Mouse (Mus musculus) forebrain, embryonic 10.5 days (tissue): ENCODE measurements at regions not wholly inside any gene's neighbourhood (a gene's known extent, or its start where the extent isn't known, plus 50 kb on each side); places are given as distances from the start of the nearest gene placed in this dataset.
A peak's percentile ranks its signal among the peaks of the same experiment; 100 is the strongest.

ENCODE experiments used
- DNase-seq: peaks from one replicate; pipeline ENCODE4 v3.0.0-alpha.2; 2017; ENCODE audit warnings: low spot score; ENCODE audit errors: extremely low spot score
- H3K27ac ChIP-seq: fragments of 300-500 bp; sonication (generic); 2 replicates; pipeline ENCODE4 v1.5.1; 2016; ENCODE audit warnings: mild to moderate bottlenecking
- H3K27me3 ChIP-seq: fragments of 300-500 bp; sonication (generic); 2 replicates; pipeline ENCODE4 v1.6.1; 2016; ENCODE audit warnings: mild to moderate bottlenecking; ENCODE audit not compliant: poor library complexity, severe bottlenecking
- H3K36me3 ChIP-seq: fragments of 300-500 bp; sonication (generic); replicated peaks from 2 replicates; pipeline ENCODE4 v1.6.1; 2016; ENCODE audit warnings: mild to moderate bottlenecking, moderate library complexity
- H3K4me1 ChIP-seq: fragments of 300-500 bp; sonication (generic); 2 replicates; pipeline ENCODE4 v1.6.1; 2016
- H3K4me3 ChIP-seq: fragments of 300-500 bp; sonication (generic); 2 replicates; pipeline ENCODE4 v1.5.1; 2016; ENCODE audit warnings: mild to moderate bottlenecking, moderate library complexity
- H3K9me3 ChIP-seq: fragments of 300-500 bp; sonication (generic); 2 replicates; pipeline ENCODE4 v1.6.1; 2016; ENCODE audit warnings: mild to moderate bottlenecking, moderate library complexity
- WGBS: fragments of 180-500 bp; shearing (Covaris S2); methylation state at CpG from one replicate; pipeline ENCODE4 v1.1.7; 2016; 5-methylcytosine and 5-hydroxymethylcytosine counted together

GRCm38 (mm10) chr1:167905424-167905823 is 216.4 kb downstream of the Lmx1a start:
- no peak overlapping the region for H3K4me3 ChIP-seq
- DNase-seq: no peak
- H3K9me3 ChIP-seq: no peaks in the 10 kb centered on the region
- no peaks in the 10 kb centered on the region for H3K4me1 ChIP-seq
- no peaks in the 10 kb centered on the region for H3K36me3 ChIP-seq
- H3K27ac ChIP-seq: no peak overlapping the region
- no peaks in the 10 kb centered on the region for H3K27me3 ChIP-seq
- WGBS: 80% methylated on average over 3 of the region's 3 CpGs

GRCm38 (mm10) chr1:167912074-167912473 is 223.0 kb downstream of the Lmx1a start:
- H3K4me3 ChIP-seq: no peak overlapping the region
- no peaks in the 10 kb centered on the region for H3K36me3 ChIP-seq
- 87% methylated on average over 3 of the region's 3 CpGs for WGBS
- DNase-seq: no peak
- H3K27ac ChIP-seq: no peak overlapping the region
- no peaks in the 10 kb centered on the region for H3K27me3 ChIP-seq
- H3K4me1 ChIP-seq: no peaks in the 10 kb centered on the region
- H3K9me3 ChIP-seq: no peaks in the 10 kb centered on the region

GRCm38 (mm10) chr1:167914982-167915561 is 226.0 kb downstream of the Lmx1a start:
- Histone ChIP-seq H3K4me1 (no peaks in the 10 kb centered on the region), H3K36me3 (no peaks in the 10 kb centered on the region), H3K27ac (no peak overlapping the region), H3K9me3 (no peaks in the 10 kb centered on the region), H3K4me3 (no peak overlapping the region), H3K27me3 (no peaks in the 10 kb centered on the region)
- peak; percentile 74 for DNase-seq
- WGBS: 46% methylated on average over 7 of the region's 7 CpGs

- no peak for DNase-seq
- Histone ChIP-seq H3K9me3 (no peaks in the 10 kb centered on the region), H3K27ac (no peak overlapping the region), H3K36me3 (no peaks in the 10 kb centered on the region), H3K4me3 (no peak overlapping the region), H3K27me3 (no peaks in the 10 kb centered on the region), H3K4me1 (no peaks in the 10 kb centered on the region)
- 59% methylated on average over 6 of the region's 6 CpGs for WGBS
These were observed 226.7 kb downstream of the Lmx1a start for GRCm38 (mm10) chr1:167915578-167916275.

GRCm38 (mm10) chr1:167922917-167923316 is 233.9 kb downstream of the Lmx1a start:
- DNase-seq: no peak
- no peak overlapping the region for H3K4me3 ChIP-seq
- no peaks in the 10 kb centered on the region for H3K36me3 ChIP-seq
- no peaks in the 10 kb centered on the region for H3K9me3 ChIP-seq
- H3K27ac ChIP-seq: no peak overlapping the region
- H3K4me1 ChIP-seq: peaks cover 7% of the 10 kb centered on the region
- H3K27me3 ChIP-seq: peaks cover 7% of the 10 kb centered on the region
- WGBS: 91% methylated on average over 7 of the region's 7 CpGs

GRCm38 (mm10) chr1:167928060-167928467 is 239.0 kb downstream of the Lmx1a start:
- Histone ChIP-seq H3K9me3 (no peaks in the 10 kb centered on the region), H3K4me1 (peaks cover 33% of the 10 kb centered on the region), H3K36me3 (no peaks in the 10 kb centered on the region), H3K4me3 (no peak overlapping the region), H3K27ac (no peak overlapping the region), H3K27me3 (peaks cover 44% of the 10 kb centered on the region)
- no peak for DNase-seq
- WGBS: 24% methylated on average over 4 of the region's 4 CpGs

- WGBS: 2% methylated on average over 28 of the region's 28 CpGs
- Histone ChIP-seq H3K9me3 (no peaks in the 10 kb centered on the region), H3K36me3 (no peaks in the 10 kb centered on the region), H3K27me3 (peaks cover 44% of the 10 kb centered on the region), H3K4me1 (peaks cover 27% of the 10 kb centered on the region), H3K4me3 (peak overlapping the region; percentile 50), H3K27ac (peak overlapping the region; percentile 65)
- peak; percentile 57 for DNase-seq
These were observed 240.8 kb downstream of the Lmx1a start for GRCm38 (mm10) chr1:167929729-167930341.

- Histone ChIP-seq H3K27ac (no peak overlapping the region), H3K27me3 (peaks cover 44% of the 10 kb centered on the region), H3K36me3 (no peaks in the 10 kb centered on the region), H3K9me3 (no peaks in the 10 kb centered on the region), H3K4me1 (peaks cover 27% of the 10 kb centered on the region), H3K4me3 (no peak overlapping the region)
- WGBS: 43% methylated on average over 2 of the region's 2 CpGs
- DNase-seq: no peak
These were observed 243.1 kb downstream of the Lmx1a start for GRCm38 (mm10) chr1:167932088-167932487.

- DNase-seq: no peak
- no peaks in the 10 kb centered on the region for H3K36me3 ChIP-seq
- no peak overlapping the region for H3K4me3 ChIP-seq
- no peaks in the 10 kb centered on the region for H3K9me3 ChIP-seq
- no peaks in the 10 kb centered on the region; the same call in 1 of the 2 replicates for H3K27me3 ChIP-seq
- no peaks in the 10 kb centered on the region for H3K4me1 ChIP-seq
- 84% methylated on average over 4 of the region's 4 CpGs for WGBS
- H3K27ac ChIP-seq: no peak overlapping the region
These were observed 247.7 kb downstream of the Lmx1a start for GRCm38 (mm10) chr1:167936726-167937125.

GRCm38 (mm10) chr1:167938176-167938575 is 249.1 kb downstream of the Lmx1a start:
- no peaks in the 10 kb centered on the region for H3K36me3 ChIP-seq
- no peak for DNase-seq
- no peaks in the 10 kb centered on the region for H3K9me3 ChIP-seq
- H3K27ac ChIP-seq: no peak overlapping the region
- WGBS: 89% methylated on average over 2 of the region's 2 CpGs
- no peaks in the 10 kb centered on the region for H3K4me1 ChIP-seq
- no peak overlapping the region for H3K4me3 ChIP-seq
- no peaks in the 10 kb centered on the region for H3K27me3 ChIP-seq

- H3K27ac ChIP-seq: no peak overlapping the region
- H3K4me3 ChIP-seq: no peak overlapping the region
- peaks cover 8% of the 10 kb centered on the region for H3K4me1 ChIP-seq
- H3K36me3 ChIP-seq: no peaks in the 10 kb centered on the region
- H3K27me3 ChIP-seq: no peaks in the 10 kb centered on the region
- no peak for DNase-seq
- 52% methylated on average over 8 of the region's 8 CpGs for WGBS
- no peaks in the 10 kb centered on the region for H3K9me3 ChIP-seq
These were observed 253.0 kb downstream of the Lmx1a start for GRCm38 (mm10) chr1:167942037-167942470.

- H3K9me3 ChIP-seq: no peaks in the 10 kb centered on the region
- no peaks in the 10 kb centered on the region for H3K27me3 ChIP-seq
- H3K36me3 ChIP-seq: no peaks in the 10 kb centered on the region
- WGBS: 81% methylated on average over 8 of the region's 8 CpGs
- H3K4me3 ChIP-seq: no peak overlapping the region
- H3K4me1 ChIP-seq: peaks cover 8% of the 10 kb centered on the region
- no peak overlapping the region for H3K27ac ChIP-seq
- no peak for DNase-seq
These were observed 254.1 kb downstream of the Lmx1a start for GRCm38 (mm10) chr1:167943121-167943520.

GRCm38 (mm10) chr1:167945615-167946252 is 256.7 kb downstream of the Lmx1a start:
- WGBS: 69% methylated on average over 9 of the region's 9 CpGs
- no peak for DNase-seq
- H3K4me3 ChIP-seq: no peak overlapping the region

More at GRCm38 (mm10) chr1:167945615-167946252, 256.7 kb downstream of the Lmx1a start:
- no peaks in the 10 kb centered on the region for H3K36me3 ChIP-seq
- no peaks in the 10 kb centered on the region for H3K27me3 ChIP-seq
- peaks cover 8% of the 10 kb centered on the region for H3K4me1 ChIP-seq
- no peaks in the 10 kb centered on the region for H3K9me3 ChIP-seq
- H3K27ac ChIP-seq: no peak overlapping the region
